Mouse (Mus musculus) liver, embryonic 12.5 days (tissue): ENCODE results near the gene Map1b. TPM values are rescaled to one million over a fixed set of nuclear protein-coding genes. Genes with fewer than 3 reads are reported as not detected.

Experiments used
- ATAC-seq: fragments of 200-750 bp; cut with Nextera tagmentation; 2 replicates; pipeline ENCODE4 v1.8.0; 2017; ENCODE audit warnings: moderate number of reproducible peaks, mild to moderate bottlenecking, moderate library complexity
- H3K27ac ChIP-seq: fragments of 300-500 bp; sonication (generic); 2 replicates; pipeline ENCODE4 v1.5.1; 2016; ENCODE audit warnings: mild to moderate bottlenecking
- H3K27me3 ChIP-seq: fragments of 300-500 bp; sonication (generic); replicated peaks from 2 replicates; pipeline ENCODE4 v1.6.1; 2016; ENCODE audit warnings: mild to moderate bottlenecking, moderate library complexity
- H3K36me3 ChIP-seq: fragments of 300-500 bp; sonication (generic); 2 replicates; pipeline ENCODE4 v1.6.1; 2016; ENCODE audit warnings: mild to moderate bottlenecking, moderate library complexity
- H3K4me1 ChIP-seq: fragments of 300-500 bp; sonication (generic); 2 replicates; pipeline ENCODE4 v1.6.1; 2016
- H3K4me2 ChIP-seq: fragments of 300-500 bp; sonication (generic); 2 replicates; pipeline ENCODE4 v1.6.1; 2016; ENCODE audit warnings: mild to moderate bottlenecking, moderate library complexity
- H3K4me3 ChIP-seq: fragments of 300-500 bp; sonication (generic); 2 replicates; pipeline ENCODE4 v1.5.1; 2016; ENCODE audit warnings: mild to moderate bottlenecking, moderate library complexity
- H3K9ac ChIP-seq: fragments of 300-500 bp; sonication (generic); 2 replicates; pipeline ENCODE4 v1.6.1; 2016; ENCODE audit warnings: mild to moderate bottlenecking, moderate library complexity
- H3K9me3 ChIP-seq: fragments of 300-500 bp; sonication (generic); replicated peaks from 2 replicates; pipeline ENCODE4 v1.6.1; 2016; ENCODE audit warnings: mild to moderate bottlenecking, moderate library complexity
- WGBS: fragments of 180-500 bp; shearing (Covaris S2); methylation state at CpG from one replicate; pipeline ENCODE4 v1.1.7; 2016; ENCODE audit not compliant: insufficient replicate concordance; 5-methylcytosine and 5-hydroxymethylcytosine counted together
- polyA plus RNA-seq: library from polyadenylated mRNA; unstranded; fragments of >200 nt; fragmentation: Nextera tagmentation; extraction: Ambion mirVana; gene quantifications from 2 replicates; pipeline ENCODE4 v1.2.1, GENCODE M21; 2016

Gene Map1b
- polyA plus RNA-seq, 1 experiment from 2014 or later: 11.2 TPM

DNA sequence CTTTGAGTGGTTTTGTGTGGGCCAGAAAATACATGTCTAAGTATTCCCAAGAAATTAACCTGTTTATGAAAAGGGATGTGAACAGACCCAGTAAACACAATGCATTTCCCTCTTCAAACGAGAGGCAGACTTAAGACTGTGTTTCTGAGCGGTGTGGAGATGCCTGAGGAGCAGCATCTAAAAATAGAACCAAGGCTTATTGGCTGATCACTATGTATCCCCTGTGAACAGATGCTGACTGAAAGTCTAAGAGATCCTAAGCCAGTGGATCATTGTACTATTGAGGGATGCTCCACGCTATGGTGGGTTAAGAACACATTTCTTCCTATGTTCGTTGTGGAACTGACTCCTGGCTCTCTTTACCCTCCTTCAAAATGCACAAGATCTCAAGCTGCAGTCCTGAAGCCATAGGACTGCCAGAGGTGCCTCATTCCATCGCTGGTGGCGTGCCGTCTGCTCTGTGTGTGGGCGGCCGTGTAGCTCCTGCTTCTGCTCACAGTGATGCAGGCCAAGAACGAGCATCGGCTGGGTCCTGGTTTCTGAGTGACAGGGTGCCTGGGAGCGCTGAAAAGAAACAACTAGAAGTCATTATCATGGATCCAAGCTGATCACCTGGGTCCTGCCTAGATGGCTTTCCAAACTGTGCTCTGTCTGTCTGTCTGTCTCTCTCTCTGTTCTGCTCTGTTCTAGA, 34.5 kb upstream of the Map1b start:
- Histone ChIP-seq H3K27me3 (no peaks in the 10 kb centered on the region), H3K4me2 (no peak overlapping the region), H3K27ac (no peak overlapping the region), H3K4me3 (no peak overlapping the region), H3K36me3 (no peaks in the 10 kb centered on the region), H3K4me1 (no peaks in the 10 kb centered on the region), H3K9me3 (no peaks in the 10 kb centered on the region), H3K9ac (no peak overlapping the region)
- ATAC-seq: no peak
- 61% methylated on average over 12 of the region's 12 CpGs for WGBS

- H3K4me2 ChIP-seq: no peak overlapping the region
- no peaks in the 10 kb centered on the region for H3K36me3 ChIP-seq
- no peaks in the 10 kb centered on the region; the same call in 1 of the 2 replicates for H3K27me3 ChIP-seq
- no peak overlapping the region for H3K9ac ChIP-seq
- no peak overlapping the region for H3K27ac ChIP-seq
- 59% methylated on average over 4 of the region's 4 CpGs for WGBS
- no peak for ATAC-seq
- H3K4me1 ChIP-seq: no peaks in the 10 kb centered on the region
- no peaks in the 10 kb centered on the region for H3K9me3 ChIP-seq
- no peak overlapping the region for H3K4me3 ChIP-seq
These were observed 33.7 kb upstream of the Map1b start for GRCm38 (mm10) chr13:99550060-99550459.

DNA sequence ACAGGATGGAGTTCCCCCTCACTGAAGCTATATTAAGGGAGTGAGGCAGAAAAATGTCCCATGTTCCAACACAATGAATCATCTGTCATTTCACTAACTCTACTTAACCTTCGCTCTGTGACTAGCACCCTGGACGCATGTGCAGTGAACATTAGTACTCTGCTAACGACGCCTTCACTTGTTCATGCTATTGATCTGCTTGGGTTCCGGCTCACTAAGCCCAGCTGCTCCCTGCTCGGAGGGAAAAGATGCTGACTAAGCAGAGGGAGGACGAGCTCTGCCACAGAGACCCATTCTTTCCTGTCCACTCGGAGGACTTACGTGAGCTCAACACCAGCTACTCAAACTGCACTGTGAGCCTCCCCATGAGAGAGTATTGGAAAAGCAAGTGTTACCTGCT, 33.2 kb upstream of the Map1b start:
- H3K4me3 ChIP-seq: no peak overlapping the region
- no peaks in the 10 kb centered on the region for H3K36me3 ChIP-seq
- 48% methylated on average over 9 of the region's 9 CpGs for WGBS
- no peaks in the 10 kb centered on the region for H3K9me3 ChIP-seq
- no peaks in the 10 kb centered on the region; the same call in 1 of the 2 replicates for H3K27me3 ChIP-seq
- H3K27ac ChIP-seq: no peak overlapping the region
- ATAC-seq: no peak
- no peaks in the 10 kb centered on the region for H3K4me1 ChIP-seq
- no peak overlapping the region for H3K9ac ChIP-seq
- no peak overlapping the region for H3K4me2 ChIP-seq

DNA sequence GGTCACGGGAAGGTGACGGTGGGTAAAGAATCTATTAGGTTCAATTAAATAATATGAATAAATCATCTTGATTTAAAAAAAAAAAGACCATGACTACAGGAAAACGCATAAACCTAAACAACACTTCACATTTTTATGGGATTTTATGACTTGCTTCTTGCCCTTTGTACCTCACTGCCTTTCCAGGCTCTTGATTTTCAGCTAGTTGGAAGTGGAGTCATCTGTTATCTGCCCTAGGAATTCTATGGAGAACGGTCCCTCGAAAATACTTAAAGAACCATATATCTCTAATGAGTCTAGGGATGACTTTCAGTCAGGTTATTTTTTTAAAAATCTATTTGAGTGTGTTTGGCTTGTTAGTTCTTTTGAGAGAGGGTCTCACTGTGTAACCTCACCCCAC, 30.5 kb upstream of the Map1b start:
- H3K4me2 ChIP-seq: no peak overlapping the region
- H3K4me1 ChIP-seq: no peaks in the 10 kb centered on the region
- H3K36me3 ChIP-seq: no peaks in the 10 kb centered on the region
- H3K4me3 ChIP-seq: no peak overlapping the region
- no peak overlapping the region for H3K27ac ChIP-seq
- H3K9ac ChIP-seq: no peak overlapping the region
- ATAC-seq: no peak
- H3K27me3 ChIP-seq: no peaks in the 10 kb centered on the region; the same call in 1 of the 2 replicates
- H3K9me3 ChIP-seq: no peaks in the 10 kb centered on the region
- WGBS: 70% methylated on average over 5 of the region's 5 CpGs

DNA sequence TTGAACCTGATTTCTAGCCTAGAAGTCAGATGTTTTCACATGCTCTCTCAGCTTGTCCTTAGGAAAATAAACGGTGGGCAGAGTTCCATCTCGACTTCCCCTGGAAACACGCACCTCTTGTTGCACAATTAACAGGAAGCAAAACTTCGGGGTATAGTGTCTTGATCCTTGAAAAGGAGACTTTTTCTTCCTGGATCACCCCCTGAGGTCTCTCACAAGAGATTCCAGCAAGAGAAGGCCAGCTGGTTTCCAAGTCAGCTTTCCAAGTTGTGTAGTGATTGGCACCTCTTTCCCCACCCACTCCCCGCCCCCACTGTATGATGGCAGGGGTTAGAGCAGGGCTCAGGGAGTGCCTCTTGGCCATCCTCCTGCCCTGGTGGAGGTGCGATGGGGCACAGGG, 28.9 kb upstream of the Map1b start:
- no peaks in the 10 kb centered on the region for H3K9me3 ChIP-seq
- H3K27ac ChIP-seq: no peak overlapping the region
- no peak for ATAC-seq
- no peak overlapping the region for H3K4me3 ChIP-seq
- H3K4me2 ChIP-seq: no peak overlapping the region
- no peak overlapping the region for H3K9ac ChIP-seq
- no peaks in the 10 kb centered on the region for H3K36me3 ChIP-seq
- H3K4me1 ChIP-seq: no peaks in the 10 kb centered on the region
- H3K27me3 ChIP-seq: no peaks in the 10 kb centered on the region; the same call in 1 of the 2 replicates
- 51% methylated on average over 6 of the region's 6 CpGs for WGBS

DNA sequence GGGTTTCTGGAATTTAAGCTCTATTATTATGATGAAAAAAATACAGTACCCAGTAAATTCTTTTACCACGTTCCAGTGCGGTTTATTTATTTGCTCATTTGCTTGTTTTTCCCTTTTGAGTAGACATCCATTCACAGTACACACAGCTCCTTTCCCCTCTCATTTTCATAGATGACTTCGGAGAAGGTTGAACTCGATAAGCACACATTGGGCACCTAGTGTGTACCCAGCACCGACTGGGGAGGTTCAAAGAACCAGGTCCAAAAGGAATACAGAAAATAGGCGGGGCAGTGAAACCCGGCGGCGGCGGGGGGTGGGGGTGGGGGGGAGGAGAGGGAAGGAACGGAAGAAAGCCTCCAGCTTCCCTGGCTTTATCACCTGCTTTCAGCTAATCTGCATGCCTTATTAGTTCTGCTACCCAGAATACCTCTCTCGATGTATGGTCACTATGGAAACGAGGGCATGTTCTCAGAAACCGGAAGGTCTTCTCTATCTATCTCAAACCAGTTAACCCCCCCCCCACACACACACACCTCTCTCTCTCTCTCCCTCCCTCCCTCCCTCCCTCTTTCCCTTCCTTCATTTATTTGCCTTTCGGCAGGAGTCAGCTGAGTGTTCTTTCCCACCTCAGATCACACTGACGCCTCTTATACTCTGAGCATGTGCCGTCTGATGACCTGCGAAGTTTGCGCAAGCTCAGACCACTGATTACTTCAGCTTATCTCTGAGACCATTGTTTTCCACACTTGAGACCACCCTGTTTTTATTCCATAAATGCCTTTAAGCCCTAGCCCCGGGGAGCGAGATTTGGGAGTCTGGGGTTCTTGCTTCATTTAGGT, 25.3 kb upstream of the Map1b start:
- Histone ChIP-seq H3K4me1 (no peaks in the 10 kb centered on the region), H3K27me3 (no peaks in the 10 kb centered on the region; the same call in 1 of the 2 replicates), H3K27ac (no peak overlapping the region), H3K36me3 (no peaks in the 10 kb centered on the region), H3K9ac (no peak overlapping the region), H3K4me2 (peak overlapping the region; percentile 3; the same call in 1 of the 2 replicates), H3K4me3 (no peak overlapping the region), H3K9me3 (no peaks in the 10 kb centered on the region)
- WGBS: 26% methylated on average over 20 of the region's 21 CpGs
- no peak for ATAC-seq

- ATAC-seq: no peak
- Histone ChIP-seq H3K27ac (no peak overlapping the region), H3K4me3 (no peak overlapping the region), H3K4me2 (no peak overlapping the region), H3K9me3 (no peaks in the 10 kb centered on the region), H3K9ac (no peak overlapping the region), H3K4me1 (no peaks in the 10 kb centered on the region), H3K36me3 (no peaks in the 10 kb centered on the region), H3K27me3 (no peaks in the 10 kb centered on the region)
- WGBS: 50% methylated on average over 5 of the region's 5 CpGs
These were observed 22.9 kb upstream of the Map1b start for GRCm38 (mm10) chr13:99539288-99539687.

DNA sequence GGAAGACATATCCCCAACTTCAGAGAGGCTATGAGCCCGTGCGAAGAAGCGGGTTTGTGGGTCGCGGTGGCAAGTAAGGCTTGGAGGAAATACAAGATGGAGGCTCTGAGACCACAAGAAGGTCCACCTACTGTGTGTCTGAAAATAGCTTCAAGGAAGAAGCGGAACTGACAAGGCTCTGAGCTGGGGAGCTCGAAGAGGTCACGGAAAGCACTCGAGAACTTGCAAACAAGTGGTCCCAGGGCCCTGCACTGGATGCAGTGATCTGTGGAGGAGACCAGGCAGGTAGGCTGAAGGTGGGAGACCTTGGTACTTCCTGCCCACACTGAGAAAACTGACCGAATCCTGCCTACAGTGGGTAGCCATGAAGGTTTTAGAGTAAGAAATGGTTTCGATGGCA, 22.5 kb upstream of the Map1b start:
- no peak for ATAC-seq
- H3K4me1 ChIP-seq: no peaks in the 10 kb centered on the region
- no peak overlapping the region for H3K4me3 ChIP-seq
- H3K36me3 ChIP-seq: no peaks in the 10 kb centered on the region
- H3K9me3 ChIP-seq: no peaks in the 10 kb centered on the region
- no peak overlapping the region for H3K27ac ChIP-seq
- H3K9ac ChIP-seq: no peak overlapping the region
- no peak overlapping the region for H3K4me2 ChIP-seq
- H3K27me3 ChIP-seq: no peaks in the 10 kb centered on the region
- 63% methylated on average over 11 of the region's 11 CpGs for WGBS

- H3K4me2 ChIP-seq: no peak overlapping the region
- no peak overlapping the region for H3K9ac ChIP-seq
- H3K9me3 ChIP-seq: no peaks in the 10 kb centered on the region
- H3K27ac ChIP-seq: no peak overlapping the region
- no peaks in the 10 kb centered on the region for H3K4me1 ChIP-seq
- no peak for ATAC-seq
- H3K4me3 ChIP-seq: no peak overlapping the region
- no peaks in the 10 kb centered on the region for H3K36me3 ChIP-seq
- H3K27me3 ChIP-seq: no peaks in the 10 kb centered on the region
- WGBS: 30% methylated on average over 8 of the region's 8 CpGs
These were observed 21.7 kb upstream of the Map1b start for GRCm38 (mm10) chr13:99537908-99538513.

GRCm38 (mm10) chr13:99528456-99528855, 12.1 kb upstream of the Map1b start:
- Histone ChIP-seq H3K4me2 (no peak overlapping the region), H3K9ac (no peak overlapping the region), H3K4me3 (no peak overlapping the region), H3K27ac (no peak overlapping the region), H3K9me3 (no peaks in the 10 kb centered on the region), H3K4me1 (no peaks in the 10 kb centered on the region), H3K36me3 (no peaks in the 10 kb centered on the region), H3K27me3 (no peaks in the 10 kb centered on the region; the same call in 1 of the 2 replicates)
- 63% methylated on average over 4 of the region's 4 CpGs for WGBS
- no peak for ATAC-seq

GRCm38 (mm10) chr13:99527936-99528335, 11.6 kb upstream of the Map1b start:
- Histone ChIP-seq H3K9ac (no peak overlapping the region), H3K27ac (no peak overlapping the region), H3K4me2 (no peak overlapping the region), H3K4me1 (no peaks in the 10 kb centered on the region), H3K27me3 (no peaks in the 10 kb centered on the region; the same call in 1 of the 2 replicates), H3K36me3 (no peaks in the 10 kb centered on the region), H3K4me3 (no peak overlapping the region), H3K9me3 (no peaks in the 10 kb centered on the region)
- ATAC-seq: no peak

DNA sequence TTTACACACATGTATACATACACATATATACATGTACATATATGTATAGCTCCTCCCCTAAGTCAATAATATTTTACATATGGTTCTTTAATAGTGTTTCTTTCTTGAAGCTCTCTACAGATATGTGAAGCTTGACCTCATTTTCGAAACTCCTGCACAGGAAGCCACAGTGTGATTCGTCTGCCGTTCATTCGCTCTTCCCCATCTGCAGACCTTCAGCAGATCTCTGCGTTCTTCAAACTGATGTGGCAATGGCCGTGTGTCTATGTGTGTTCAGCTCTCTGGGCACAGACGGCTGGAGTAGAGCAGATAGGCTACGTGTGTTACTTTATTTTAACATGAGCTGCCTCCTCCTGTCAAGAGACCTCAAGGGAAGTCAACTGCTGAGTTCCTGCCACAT, 9.2 kb upstream of the Map1b start:
- Histone ChIP-seq H3K36me3 (no peaks in the 10 kb centered on the region), H3K4me2 (no peak overlapping the region), H3K27ac (no peak overlapping the region), H3K27me3 (no peaks in the 10 kb centered on the region; the same call in 1 of the 2 replicates), H3K4me3 (no peak overlapping the region), H3K9me3 (no peaks in the 10 kb centered on the region), H3K9ac (no peak overlapping the region), H3K4me1 (no peaks in the 10 kb centered on the region)
- WGBS: 45% methylated on average over 8 of the region's 8 CpGs
- no peak for ATAC-seq
